Mouse (Mus musculus) adrenal gland, adult (tissue): ENCODE results near the gene Dppa4.
A peak's percentile ranks its signal among the peaks of the same experiment; 100 is the strongest.
"Not testable (repeated sequence)": the region's sequence is repeated elsewhere in the genome, so short reads cannot be mapped to it uniquely, and the experiment has no call there.

ENCODE experiments used
- DNase-seq, 2 experiments: peaks; one replicate each; pipeline ENCODE4 v3.0.0; 2022 to 2023; ENCODE audit warnings: low spot score in 1 of 2; ENCODE audit not compliant: inconsistent age in 2 of 2

Dppa4 gene

GRCm38 (mm10) chr16:48283517-48283916, at the start of gene Dppa4:
TSS of gene Dppa4 (plus strand) at chr16:48283733.
- DNase-seq: no peak

DNA sequence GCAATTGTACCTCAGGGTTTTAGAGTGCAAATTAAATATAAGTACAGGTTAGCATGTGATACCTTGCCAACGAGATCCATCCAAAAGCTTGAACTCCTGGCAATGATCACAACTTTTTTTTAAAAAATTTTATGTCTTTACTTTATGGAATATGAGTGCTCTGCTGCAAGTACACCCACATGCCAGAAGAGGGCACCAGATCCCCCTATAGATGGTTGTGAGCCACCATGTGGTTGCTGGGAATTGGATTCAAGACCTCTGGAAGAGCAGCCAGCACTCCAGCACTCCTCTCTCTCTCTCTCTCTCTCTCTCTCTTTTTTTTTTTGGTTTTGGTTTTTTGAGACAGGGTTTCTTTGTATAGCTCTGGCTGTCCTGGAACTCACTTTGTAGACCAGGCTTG, 48.5 kb upstream of the Dppa4 start:
- DNase-seq: no peak

DNA sequence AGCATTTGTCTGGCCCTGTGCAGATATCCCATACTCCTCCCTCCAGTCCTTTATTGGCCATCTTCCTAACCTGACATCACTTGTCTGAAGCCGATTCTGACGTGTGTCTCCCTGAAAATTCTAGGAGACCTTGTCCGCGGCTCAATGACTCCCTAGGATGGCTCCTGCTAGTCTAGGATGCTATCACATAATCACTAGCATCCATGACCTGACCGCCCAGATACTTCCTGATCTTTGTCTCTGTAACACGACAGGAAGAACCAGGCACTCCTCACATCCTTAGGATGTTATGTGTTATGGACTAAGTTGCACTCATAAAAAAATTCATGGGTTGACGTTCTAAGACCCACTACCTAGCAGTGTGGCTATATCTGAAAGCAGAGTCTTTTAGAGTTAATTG, 45.9 kb upstream of the Dppa4 start:
- DNase-seq: no peak

DNA sequence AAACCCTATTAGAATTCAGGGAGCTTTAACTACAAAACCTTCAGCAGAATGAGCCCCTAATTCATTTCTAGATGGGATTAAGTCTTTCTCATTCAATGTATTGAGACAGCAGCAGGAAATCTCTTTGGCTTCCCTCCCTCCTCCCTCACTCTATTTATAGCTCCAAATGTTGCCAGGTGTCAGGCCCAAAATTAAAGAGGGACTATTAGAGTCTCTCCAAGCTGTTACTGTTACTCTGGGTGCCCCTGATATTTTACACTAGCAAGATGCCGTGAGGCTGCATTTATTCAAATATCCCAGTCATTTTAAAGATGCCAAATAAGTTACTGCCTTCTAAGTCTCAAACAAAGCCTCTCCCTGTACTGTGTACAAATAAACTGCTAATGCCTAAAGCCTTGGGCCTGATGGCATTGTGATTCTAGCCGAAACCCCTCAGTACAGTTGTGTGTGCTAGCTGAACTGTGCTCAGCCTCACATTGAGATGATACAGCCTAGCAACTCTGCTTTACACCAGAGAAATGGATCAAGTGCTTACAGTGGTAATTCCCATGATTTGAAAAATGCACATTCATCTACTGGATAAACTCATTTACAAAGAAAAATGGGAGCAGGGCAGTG, 36.4 kb upstream of the Dppa4 start:
- DNase-seq: no peak

DNA sequence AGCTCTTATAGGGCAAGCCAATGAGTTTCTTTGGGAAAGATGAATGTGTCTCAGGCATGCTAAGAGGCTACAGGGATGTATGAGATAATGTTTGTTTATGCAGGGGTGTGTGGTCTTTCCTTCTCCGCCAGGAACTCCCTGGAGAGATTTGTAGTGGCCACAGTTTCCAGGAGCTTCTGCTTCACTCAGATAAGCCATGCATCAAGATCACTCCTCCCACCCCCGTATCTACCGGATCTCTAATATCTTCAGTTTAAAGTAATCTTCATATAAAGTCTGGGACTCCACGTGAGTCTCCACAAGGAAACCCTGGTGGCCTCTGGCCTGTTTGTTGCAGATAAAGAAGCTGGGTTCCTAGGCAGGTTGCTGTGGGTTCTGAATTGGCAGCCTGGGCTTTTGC, 30.7 kb upstream of the Dppa4 start:
- no peak for DNase-seq

- no peak for DNase-seq
Observed at GRCm38 (mm10) chr16:48254584-48254983, 28.9 kb upstream of the Dppa4 start.

DNA sequence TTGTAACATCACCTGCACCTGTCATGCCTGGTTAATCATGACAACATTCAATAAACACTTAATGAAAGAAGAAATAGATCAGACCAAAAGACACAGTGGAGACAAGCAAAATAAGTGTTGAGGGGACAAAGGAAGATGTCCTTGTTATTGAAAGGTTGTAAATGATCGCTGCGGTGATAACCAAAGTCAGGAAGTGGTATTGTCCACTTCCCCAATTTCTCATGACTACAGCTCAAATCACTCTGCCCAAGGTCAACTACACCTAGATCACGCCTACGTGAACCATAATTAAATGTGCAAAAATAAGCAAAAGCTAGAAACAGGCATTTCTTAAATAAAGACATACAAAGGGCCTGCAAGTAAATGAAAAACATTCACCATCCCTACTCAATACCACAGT, 24.0 kb upstream of the Dppa4 start:
- DNase-seq: no peak

GRCm38 (mm10) chr16:48262901-48263300, 20.6 kb upstream of the Dppa4 start:
- DNase-seq: no peak

GRCm38 (mm10) chr16:48265856-48266255, 17.7 kb upstream of the Dppa4 start:
- no peak for DNase-seq

DNA sequence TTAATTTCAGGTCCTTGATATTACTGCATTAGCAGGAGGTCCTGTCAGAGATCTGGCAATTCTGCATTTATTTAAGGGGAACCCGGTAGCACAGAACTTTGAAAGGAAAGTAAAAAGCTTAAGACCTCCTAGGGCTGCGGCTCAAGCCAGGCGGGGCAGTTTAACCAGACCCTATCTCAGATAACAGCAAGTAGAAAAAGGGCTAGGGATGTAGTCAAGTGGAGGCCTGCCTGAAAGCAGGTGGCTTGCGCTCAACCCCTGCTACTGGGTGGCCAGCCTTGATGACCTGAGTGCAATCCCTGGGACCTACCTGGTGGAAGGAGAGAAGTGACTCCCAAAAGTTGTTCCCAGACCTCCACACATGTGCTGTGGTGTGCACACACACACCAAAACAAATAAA, 6.6 kb upstream of the Dppa4 start:
- no peak for DNase-seq

- DNase-seq: no peak
Observed at GRCm38 (mm10) chr16:48280883-48281282, 2.6 kb upstream of the Dppa4 start.

DNA sequence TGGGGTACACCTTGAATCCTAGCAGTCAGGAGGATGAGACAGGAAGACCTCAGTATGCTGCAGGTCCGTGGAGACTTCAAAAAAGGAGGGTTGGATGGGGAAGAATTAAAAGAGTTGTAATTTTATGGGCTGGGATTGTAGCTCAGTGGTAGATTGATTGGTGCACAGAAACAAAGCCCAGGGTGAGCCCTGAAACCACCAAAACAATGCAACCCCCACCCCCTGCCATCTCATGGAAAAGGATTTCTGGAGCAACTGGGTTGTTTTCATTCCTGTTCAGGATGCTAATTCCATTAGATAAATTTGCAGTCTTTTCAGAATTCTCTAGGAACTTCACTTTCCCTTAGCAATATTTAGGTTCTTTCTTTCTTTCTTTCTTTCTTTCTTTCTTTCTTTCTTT, 732 bp upstream of the Dppa4 start:
- DNase-seq: no peak

DNA sequence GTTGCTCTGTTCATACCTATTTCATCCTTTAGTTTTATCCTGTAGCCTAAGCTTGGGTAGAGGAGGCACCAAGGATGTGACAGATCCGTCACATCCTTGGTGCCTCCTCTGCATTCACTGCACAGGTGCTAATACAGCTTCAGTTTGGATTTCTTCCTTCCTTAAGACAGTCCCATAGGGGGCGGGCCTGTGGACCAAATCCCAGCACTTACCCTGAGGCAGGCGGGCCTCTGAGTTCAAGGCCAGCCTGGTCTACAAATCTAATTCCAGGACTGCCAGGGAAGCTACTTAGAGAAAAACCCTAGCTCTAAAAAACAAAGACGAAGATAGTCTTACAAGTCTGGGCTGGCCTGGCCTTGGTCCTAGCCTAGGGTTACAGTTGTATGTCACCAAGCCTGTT, 2.0 kb downstream of the Dppa4 start:
- DNase-seq: no peak

DNA sequence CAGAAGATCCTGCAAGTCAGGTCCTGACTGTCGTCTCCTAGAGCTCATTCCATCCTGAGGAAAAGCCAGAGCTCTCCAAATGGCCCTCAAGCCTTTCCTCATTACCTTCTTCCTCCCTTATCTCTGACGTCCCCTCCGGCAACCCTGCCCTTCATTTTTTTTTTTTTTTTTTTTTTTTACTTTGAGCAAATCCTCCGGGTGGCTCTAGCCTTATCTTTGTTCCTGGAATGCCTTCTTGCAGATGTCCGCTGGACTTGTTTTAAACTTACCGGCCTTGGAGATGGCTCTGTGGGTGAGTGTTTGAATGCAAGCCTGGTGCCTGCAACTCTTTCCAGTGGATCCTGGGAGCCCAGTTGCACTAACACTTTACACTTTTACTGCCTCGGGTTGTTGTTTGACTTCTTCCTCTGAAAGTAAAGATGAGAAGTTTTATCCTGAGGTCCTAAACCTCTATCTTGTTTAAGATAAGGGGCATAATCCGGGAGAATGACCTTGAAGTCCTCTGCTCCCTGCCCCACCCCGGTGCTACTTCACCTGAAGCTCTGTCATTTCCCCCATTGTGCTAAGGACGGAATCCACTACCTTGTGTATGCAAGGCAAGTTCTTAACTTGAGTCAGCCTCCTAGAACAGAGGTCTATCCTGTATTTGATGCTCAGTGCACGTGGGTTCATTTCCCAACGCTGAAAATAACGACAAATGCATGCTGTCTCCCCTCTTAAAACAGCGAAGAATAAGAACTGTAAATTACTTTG, 14.0 kb downstream of the Dppa4 start:
- peak in 1 of 2 experiments; percentile 23 for DNase-seq

DNA sequence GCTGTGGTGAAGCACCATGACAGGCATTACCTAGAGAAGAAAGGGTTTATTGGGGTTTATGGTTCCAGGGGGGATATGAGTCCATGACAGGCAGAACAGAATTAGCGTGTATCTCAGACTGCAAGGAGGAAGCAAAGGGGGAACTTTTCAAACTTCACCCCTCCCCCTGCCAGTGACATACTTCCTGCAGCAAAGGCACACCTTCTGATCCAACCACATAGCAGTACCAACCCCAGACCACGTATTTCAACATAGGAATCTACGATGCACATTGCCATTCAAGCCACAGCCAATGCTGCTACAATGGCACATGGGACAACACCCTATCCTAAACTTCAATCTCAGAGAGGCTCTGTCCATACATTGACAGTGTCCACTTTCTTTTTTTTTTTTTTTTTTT, 16.4 kb downstream of the Dppa4 start:
- no peak for DNase-seq

- peak in 1 of 2 experiments; percentile 51 for DNase-seq
Observed at GRCm38 (mm10) chr16:48303509-48303908, 20.0 kb downstream of the Dppa4 start, which contains the start of gene Dppa2. TSS of gene Dppa2 (plus strand) at chr16:48303908.

DNA sequence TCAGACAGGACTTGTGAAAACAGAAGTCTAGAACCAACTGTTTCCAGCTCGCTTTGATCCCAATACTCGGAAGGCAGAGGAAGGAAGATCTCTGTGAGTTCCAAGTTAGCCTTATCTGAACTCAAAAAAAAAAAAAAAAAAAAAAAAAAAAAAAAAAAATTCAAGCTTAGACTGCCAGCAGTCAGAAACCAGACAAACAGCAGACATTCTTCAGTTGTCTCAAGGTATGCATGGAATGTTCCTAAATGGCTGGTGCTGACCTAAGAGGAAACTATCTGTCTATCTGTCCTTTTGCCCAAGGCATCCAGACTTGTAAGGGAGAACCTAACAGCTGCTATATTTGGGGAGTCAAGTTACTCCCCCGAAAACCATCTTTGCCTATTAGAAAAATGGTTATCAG, 20.4 kb downstream of the Dppa4 start:
- DNase-seq: no peak

DNA sequence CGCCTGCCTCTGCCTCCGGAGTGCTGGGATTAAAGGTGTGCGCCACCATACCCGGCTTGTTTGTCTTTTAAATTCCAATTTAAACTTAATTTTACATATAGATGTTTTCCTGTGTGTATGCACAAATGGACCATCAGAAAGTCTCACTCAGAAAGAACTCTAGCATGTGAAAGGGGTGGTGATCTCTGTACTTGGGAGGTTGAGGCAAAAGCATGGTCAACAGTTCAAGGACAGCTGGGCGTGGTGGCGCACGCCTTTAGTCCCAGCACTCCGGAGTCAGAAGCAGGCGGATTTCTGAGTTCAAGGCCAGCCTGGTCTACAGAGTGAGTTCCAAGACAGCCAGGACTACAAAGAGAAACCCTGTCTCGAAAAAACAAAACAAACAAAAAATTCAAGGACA, 25.4 kb downstream of the Dppa4 start:
- not testable (repeated sequence) for DNase-seq

DNA sequence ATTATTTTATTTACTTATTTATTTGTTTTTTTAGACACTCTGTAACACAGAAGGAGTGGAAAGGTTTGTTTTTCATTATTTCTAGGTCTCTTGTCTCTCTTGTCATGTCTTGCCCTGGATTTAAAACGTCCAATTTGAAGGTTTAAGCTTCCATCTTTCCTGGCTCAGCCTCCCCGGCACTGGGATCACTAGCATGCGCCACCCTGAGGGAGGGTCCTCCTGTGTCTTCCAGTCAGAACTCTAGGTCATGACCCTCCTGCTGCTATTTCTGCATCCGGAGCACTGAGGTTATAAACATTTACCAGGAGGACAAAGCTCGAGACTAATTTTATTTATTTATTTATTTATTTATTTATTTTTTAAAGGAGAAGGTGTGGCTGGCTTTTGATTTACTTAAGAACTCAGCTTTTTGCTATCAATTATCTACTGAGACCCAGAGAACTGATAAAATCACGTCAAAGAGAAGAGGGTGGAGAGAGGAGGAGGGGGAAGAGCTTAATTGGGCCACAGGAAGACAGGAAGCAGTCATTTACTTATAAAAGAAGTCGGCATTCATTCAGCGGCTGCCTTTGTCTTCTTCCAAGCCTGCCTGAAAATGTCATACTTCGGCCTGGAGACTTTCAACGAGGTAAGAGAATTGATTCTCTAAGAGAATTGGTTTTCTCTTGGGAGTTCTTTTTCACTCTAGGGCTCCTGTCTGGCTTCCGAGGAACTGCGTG, 26.5 kb downstream of the Dppa4 start:
- no peak for DNase-seq

GRCm38 (mm10) chr16:48315294-48315693, 31.8 kb downstream of the Dppa4 start:
- DNase-seq: no peak

GRCm38 (mm10) chr16:48320781-48321180, 37.2 kb downstream of the Dppa4 start:
- no peak for DNase-seq

DNA sequence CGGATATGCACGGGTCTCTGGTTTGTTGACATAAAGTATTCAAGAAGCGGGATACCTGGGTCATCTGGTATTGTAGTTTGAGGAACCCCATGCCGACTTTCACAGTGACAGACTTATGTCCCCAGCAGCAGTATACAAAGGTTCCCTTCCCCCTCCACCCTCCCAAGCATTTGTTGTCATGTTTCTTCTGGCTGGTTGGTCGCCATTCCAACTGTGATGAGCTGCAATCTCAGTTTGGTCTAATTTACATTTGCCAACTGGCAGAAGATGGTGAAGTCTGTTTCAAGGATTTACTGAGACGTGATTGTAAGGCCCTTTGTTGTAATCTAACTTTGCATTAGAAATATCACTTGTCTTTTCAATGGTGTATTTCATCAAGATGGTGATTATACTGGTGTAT, 39.6 kb downstream of the Dppa4 start:
- no peak for DNase-seq
